Mouse (Mus musculus) lung, postnatal 25 days (tissue): ENCODE measurements around the gene Oca2.

Experiments used
- DNase-seq: peaks from one replicate; pipeline ENCODE4 v3.0.0; 2022; ENCODE audit warnings: low spot score

Gene Oca2

GRCm38 (mm10) chr7:56239543-56239942 is at the start of gene Oca2:
Gene Oca2 (plus strand): TSS chr7:56239760.
- DNase-seq: no peak

DNA sequence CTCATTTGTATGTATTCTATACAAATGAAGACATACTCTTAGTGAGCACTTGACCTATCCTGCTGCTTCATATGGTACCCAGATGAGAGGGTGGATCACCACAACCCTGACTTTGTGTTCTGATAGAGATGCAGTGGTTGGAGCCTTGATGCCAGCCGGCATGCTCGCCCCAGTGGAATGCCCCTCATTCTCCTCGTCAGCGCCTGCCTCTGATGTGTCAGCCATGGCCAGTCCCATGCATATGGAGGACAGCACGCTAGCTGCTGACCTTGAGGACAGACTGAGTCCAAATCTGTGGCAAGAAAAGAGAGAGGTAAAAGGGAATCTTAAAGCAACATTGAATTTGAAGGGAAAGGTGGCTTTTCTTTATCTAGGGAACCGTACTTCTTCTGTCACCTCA is 48.5 kb upstream of the Oca2 start:
- DNase-seq: no peak

DNA sequence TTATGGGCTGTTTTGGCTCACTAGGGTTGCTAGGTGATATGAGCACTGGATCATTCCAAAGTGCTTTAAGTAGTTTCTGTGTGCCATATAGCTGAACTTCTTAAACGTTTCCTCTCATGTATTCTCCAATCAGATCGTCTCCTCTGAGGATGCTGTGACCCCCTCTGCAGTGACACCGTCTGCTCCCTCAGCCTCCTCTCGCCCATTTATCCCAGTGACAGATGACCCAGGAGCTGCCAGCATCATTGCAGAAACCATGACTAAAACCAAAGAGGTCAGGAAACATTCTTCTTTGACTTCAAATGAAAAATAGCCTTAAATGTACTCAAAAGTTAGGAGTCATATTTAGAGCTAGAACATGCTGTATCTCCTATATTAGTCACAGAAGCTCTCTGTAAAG is 47.9 kb upstream of the Oca2 start:
- no peak for DNase-seq

- DNase-seq: no peak
Observed at GRCm38 (mm10) chr7:56201483-56202218, 37.9 kb upstream of the Oca2 start.

- DNase-seq: no peak
Observed at GRCm38 (mm10) chr7:56202843-56203242, 36.7 kb upstream of the Oca2 start.

DNA sequence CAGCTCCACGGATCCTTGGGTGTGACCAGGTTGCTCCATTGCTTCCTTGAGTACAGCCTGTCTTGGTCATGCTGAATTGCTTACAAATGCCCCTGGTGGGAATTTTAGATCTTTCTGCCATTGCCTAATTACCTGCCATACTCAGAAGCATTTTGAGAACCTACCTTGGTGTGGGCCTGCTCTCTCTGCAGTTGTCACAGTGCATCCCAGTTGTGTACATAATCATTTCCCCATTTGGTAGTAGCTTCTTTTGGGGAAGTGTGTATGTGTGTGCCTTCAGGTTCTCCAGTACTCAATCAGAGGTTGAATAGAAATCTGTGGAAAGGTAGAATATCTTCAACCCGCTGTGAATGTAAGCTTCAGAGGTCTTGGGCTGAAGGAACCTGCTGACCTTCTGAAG is 36.3 kb upstream of the Oca2 start:
- no peak for DNase-seq

GRCm38 (mm10) chr7:56204877-56205276 is 34.7 kb upstream of the Oca2 start:
- no peak for DNase-seq

DNA sequence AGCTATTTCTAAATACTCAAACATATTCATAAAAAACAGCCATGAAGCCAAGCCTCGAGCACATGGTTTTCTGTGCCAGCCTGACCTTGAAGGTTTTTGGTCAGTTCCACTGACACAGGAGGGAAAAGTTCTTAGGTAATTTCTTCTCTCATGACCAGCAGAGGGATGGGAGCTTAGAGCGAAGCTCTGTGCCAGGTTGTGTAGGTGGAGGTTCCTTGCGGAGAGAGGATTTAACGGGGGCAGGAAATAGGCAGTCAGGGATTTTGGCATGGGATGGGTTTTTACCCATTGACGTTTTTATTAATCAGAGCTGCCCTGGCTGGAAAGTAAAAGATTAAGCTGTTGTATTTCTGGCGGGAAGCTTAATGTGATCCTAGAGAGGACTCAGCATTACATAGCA is 18.7 kb upstream of the Oca2 start:
- DNase-seq: no peak

- DNase-seq: no peak
Observed at GRCm38 (mm10) chr7:56235794-56236423, 3.7 kb upstream of the Oca2 start.

- DNase-seq: no peak
Observed at GRCm38 (mm10) chr7:56236617-56237016, 2.9 kb upstream of the Oca2 start.

- no peak for DNase-seq
Observed at GRCm38 (mm10) chr7:56254568-56254967, 15.0 kb downstream of the Oca2 start.

- DNase-seq: no peak
Observed at GRCm38 (mm10) chr7:56257875-56258441, 18.4 kb downstream of the Oca2 start.

DNA sequence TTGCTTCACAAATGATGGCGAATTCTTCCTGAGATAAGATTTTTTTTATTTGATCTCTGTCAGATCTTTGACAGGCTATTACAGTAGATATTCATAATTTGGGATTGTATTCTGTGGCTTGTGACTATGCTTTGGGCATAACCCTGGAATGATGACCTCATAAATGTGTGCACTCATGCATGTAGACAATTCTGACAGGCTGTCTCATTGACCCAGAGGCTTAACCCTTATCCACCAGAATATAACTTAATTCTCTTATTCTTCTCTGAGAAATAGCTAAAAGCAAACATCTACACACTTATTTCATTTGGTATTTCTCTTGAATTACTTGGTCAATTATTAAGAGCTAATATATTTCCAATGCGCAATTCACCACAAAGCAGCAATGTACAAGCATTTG is 37.9 kb downstream of the Oca2 start:
- no peak for DNase-seq

GRCm38 (mm10) chr7:56291468-56292115 is 52.0 kb downstream of the Oca2 start:
- DNase-seq: peak; percentile 13

DNA sequence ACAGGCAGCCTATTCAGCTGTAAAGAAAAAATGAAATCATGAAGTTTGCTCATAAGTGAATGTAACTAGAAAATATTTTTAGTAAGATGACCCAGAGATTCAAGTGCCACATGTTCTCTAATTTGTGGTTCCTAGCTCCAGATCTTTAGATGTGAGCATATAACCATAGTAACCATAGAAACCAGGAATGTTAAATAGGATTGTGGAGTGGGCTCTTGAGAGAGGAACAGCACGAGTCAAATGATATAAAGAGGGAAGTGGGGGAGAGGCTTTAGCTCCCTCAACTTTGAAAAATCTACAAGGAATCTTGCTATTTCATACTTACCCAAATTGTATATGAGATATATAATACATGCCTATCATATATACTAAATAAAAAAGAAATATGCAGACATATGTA is 64.8 kb downstream of the Oca2 start:
- no peak for DNase-seq

GRCm38 (mm10) chr7:56314358-56314757 is 74.8 kb downstream of the Oca2 start:
- no peak for DNase-seq

- no peak for DNase-seq
Observed at GRCm38 (mm10) chr7:56315630-56316529, 76.3 kb downstream of the Oca2 start.

DNA sequence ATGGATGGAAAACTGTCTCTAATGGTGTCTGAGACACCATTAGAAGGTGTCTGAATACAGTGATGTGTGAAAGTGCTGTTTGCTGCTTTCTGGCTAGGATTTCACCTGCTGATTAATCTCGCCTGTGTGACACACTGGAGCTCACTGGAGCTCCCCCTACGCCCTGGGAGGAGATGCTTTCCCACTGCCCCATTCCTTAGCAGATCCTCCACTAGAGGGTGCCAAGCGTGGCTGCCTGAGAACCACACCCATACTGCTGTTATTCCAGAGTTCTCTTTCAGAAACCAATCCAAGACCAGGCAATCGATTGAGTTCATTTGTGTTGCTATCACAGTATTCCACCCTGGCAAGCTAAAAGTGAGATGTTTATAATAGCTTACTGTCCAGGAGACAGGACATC is 88.2 kb downstream of the Oca2 start:
- DNase-seq: no peak

DNA sequence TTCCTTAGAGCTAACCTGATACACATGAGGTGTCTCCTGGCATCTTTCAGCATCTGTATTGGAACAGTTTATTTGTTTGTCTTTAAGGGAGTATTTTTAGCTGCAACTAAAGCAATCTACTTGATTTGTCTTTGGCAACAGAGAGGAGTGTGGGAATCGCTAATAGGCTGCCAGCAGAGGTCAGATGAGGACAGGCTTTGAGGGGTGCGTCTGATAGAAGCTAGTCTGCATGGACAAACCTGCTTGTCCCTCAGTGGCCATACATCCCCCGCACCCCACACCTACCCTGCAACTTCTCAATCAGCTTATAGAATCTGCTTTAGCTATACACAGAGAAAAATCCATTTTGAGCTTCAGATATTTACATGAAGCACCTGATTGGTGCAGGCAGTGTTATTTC is 109.0 kb downstream of the Oca2 start:
- DNase-seq: no peak

GRCm38 (mm10) chr7:56356658-56357342 is 117.2 kb downstream of the Oca2 start:
- no peak for DNase-seq

- no peak for DNase-seq
Observed at GRCm38 (mm10) chr7:56381750-56382421, 142.3 kb downstream of the Oca2 start.
